Mouse (Mus musculus): ENCODE data around the gene Gm7929. TPM values are rescaled to one million over a fixed set of nuclear protein-coding genes. Genes with fewer than 3 reads are reported as not detected.
"Not testable (repeated sequence)": the region's sequence is repeated elsewhere in the genome, so short reads cannot be mapped to it uniquely, and the experiment has no call there.

Gm7929 gene
- total RNA-seq (2021) = not detected

- DNase-seq; intact Hi-C loops (cut with DNase I): not testable (repeated sequence)
Measured at GRCm38 (mm10) chr14:41750514-41750913, at the start of gene Gm7929. Gene Gm7929, minus strand, starts transcription at chr14:41750614.

DNA sequence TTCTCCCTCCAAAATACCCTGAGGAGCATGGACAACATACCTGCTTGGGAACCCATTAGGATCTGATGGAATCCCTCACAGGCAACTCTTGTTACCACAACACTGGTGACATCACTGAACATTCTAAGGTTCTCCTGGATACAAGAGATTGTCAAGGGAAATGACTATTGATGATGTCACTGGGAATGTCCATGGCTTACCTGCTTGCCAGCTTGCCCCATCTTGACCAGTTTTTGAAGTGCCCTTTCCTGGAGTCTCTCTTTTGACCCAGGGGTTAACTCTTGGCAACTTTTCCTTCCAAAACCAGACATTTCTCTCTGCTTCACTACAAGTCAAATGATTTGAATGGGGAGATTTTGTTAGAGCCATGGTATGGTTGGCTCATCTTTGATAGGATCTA, 21.9 kb upstream of the Gm7929 start, which contains the start of gene Gm47189:
Gene Gm47189, minus strand, starts transcription at position 101 of the 400 bp plus-strand sequence.
- intact Hi-C loops (cut with DNase I); DNase-seq: not testable (repeated sequence)

GRCm38 (mm10) chr14:41755931-41756330, 5.5 kb upstream of the Gm7929 start:
- intact Hi-C loops (cut with DNase I) = not testable (repeated sequence)
- peak; percentile 0 to 2 for DNase-seq

DNA sequence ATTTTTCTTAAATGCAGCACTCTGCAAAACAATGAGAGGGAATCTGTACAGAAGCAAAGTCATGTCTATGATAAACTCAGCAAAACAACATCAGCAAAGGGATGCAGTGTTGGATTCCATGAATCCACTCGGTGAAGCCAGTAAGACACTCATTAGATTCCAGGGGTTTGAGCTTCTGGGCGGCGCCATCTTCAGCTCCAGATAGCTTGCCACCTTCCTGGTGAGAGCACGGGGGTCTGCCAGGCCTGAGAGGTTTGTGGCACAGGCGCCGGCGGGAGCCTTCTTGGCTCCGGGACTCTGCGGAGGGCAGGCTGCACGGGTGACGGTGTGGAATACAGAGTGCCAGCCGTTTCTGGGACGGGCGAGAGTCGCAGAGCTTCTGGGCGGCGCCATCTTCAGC, 27.0 kb downstream of the Gm7929 start:
- DNase-seq; intact Hi-C loops (cut with DNase I): not testable (repeated sequence)

DNA sequence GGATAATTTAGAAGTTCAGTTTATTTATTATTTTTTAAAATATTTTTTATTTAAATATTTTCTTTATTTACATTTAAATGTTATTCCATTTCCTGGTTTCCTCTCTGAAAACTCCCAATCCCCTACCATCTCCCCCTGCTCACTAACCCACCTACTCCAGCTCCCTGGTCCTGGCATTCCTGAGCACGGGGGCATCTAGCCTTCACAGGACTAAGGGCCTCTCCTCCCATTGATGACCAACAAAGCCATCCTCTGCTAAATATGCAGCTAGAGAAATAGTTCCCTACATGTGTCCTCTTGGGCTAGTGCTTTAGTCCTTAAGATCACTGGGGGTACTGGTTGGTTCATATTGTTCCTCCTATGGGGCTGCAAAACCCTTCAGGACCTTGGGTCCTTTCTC, 33.2 kb downstream of the Gm7929 start:
- DNase-seq; intact Hi-C loops (cut with DNase I): not testable (repeated sequence)

- intact Hi-C loops (cut with DNase I); DNase-seq: not testable (repeated sequence)
Measured at GRCm38 (mm10) chr14:41701785-41702184, 48.6 kb downstream of the Gm7929 start, which contains the start of gene Gm8068. Gene Gm8068, minus strand, starts transcription at chr14:41701885.

Other genes with a start within 250 kb of the Gm7929 start
- gene Gm7970, start 195.0 kb downstream of the Gm7929 start, total RNA-seq (2021) = not detected
- not detected for gene 1700049E17Rik2, start 177.4 kb downstream of the Gm7929 start, total RNA-seq (2021)
- gene Gm3072, start 126.0 kb downstream of the Gm7929 start, total RNA-seq (2021) = not detected
- gene Gm3676, start 104.1 kb downstream of the Gm7929 start, total RNA-seq (2021) = not detected
- gene Gm8068, start 48.7 kb downstream of the Gm7929 start, total RNA-seq (2021) = not detected
- not detected for gene Gm47189, start 21.8 kb upstream of the Gm7929 start, total RNA-seq (2021)
- not detected for gene Gm7980, start 156.7 kb upstream of the Gm7929 start, total RNA-seq (2021)
- gene 1700049E17Rik1, start 174.3 kb upstream of the Gm7929 start, total RNA-seq (2021) = not detected
- gene 1700024B05Rik, start 193.4 kb upstream of the Gm7929 start, total RNA-seq (2021) = not detected
- not detected for gene Gm6401, start 217.3 kb upstream of the Gm7929 start, total RNA-seq (2021)
- gene Gm3543, start 232.7 kb upstream of the Gm7929 start, total RNA-seq (2021) = not detected